Mouse (Mus musculus) lung, embryonic 16.5 days (tissue): ENCODE results near the gene Litaf. TPM values are rescaled to one million over a fixed set of nuclear protein-coding genes. Genes with fewer than 3 reads are reported as not detected.

Experiments
- ATAC-seq: fragments of 200-750 bp; cut with Nextera tagmentation; 2 replicates; pipeline ENCODE4 v1.8.0; 2017; ENCODE audit warnings: low read depth, mild to moderate bottlenecking, moderate library complexity
- H3K27ac ChIP-seq: fragments of 300-500 bp; sonication (generic); 2 replicates; pipeline ENCODE4 v1.5.1; 2014; ENCODE audit warnings: mild to moderate bottlenecking, control low read depth, low read length
- H3K27me3 ChIP-seq: fragments of 300-500 bp; sonication (generic); 2 replicates; pipeline ENCODE4 v1.6.1; 2014; ENCODE audit warnings: low read depth, low read length, mixed read lengths; ENCODE audit not compliant: control insufficient read depth, insufficient read depth
- H3K36me3 ChIP-seq: fragments of 300-500 bp; sonication (generic); 2 replicates; pipeline ENCODE4 v1.6.1; 2014; ENCODE audit warnings: low read length; ENCODE audit not compliant: control insufficient read depth, insufficient read depth
- H3K4me1 ChIP-seq: fragments of 300-500 bp; sonication (generic); replicated peaks from 2 replicates; pipeline ENCODE4 v1.6.1; 2014; ENCODE audit warnings: low read length, mixed read lengths; ENCODE audit not compliant: control insufficient read depth, insufficient read depth
- H3K4me2 ChIP-seq: fragments of 300-500 bp; sonication (generic); 2 replicates; pipeline ENCODE4 v1.6.1; 2014; ENCODE audit warnings: low read depth, low read length, control low read depth
- H3K4me3 ChIP-seq: fragments of 300-500 bp; sonication (generic); 2 replicates; pipeline ENCODE4 v1.5.1; 2014; ENCODE audit warnings: mild to moderate bottlenecking, low read length, control low read depth
- H3K9ac ChIP-seq: fragments of 300-500 bp; sonication (generic); 2 replicates; pipeline ENCODE4 v1.6.1; 2014; ENCODE audit warnings: low read length, control low read depth
- H3K9me3 ChIP-seq: fragments of 300-500 bp; sonication (generic); 2 replicates; pipeline ENCODE4 v1.6.1; 2016; ENCODE audit warnings: low read length; ENCODE audit not compliant: control insufficient read depth
- WGBS: fragments of 180-500 bp; shearing (Covaris S2); extraction: QIAGEN DNeasy Blood & Tissue Kit; methylation state at CpG from one replicate; pipeline ENCODE4 v1.1.7; 2014; 5-methylcytosine and 5-hydroxymethylcytosine counted together
- polyA plus RNA-seq: library from polyadenylated mRNA; unstranded; fragments of >200 nt; fragmentation: Nextera tagmentation; extraction: Ambion mirVana; gene quantifications from 2 replicates; pipeline ENCODE4 v1.2.1, GENCODE M21; 2015

The Litaf gene
- polyA plus RNA-seq, 1 experiment from 2014 or later = 110 TPM

DNA sequence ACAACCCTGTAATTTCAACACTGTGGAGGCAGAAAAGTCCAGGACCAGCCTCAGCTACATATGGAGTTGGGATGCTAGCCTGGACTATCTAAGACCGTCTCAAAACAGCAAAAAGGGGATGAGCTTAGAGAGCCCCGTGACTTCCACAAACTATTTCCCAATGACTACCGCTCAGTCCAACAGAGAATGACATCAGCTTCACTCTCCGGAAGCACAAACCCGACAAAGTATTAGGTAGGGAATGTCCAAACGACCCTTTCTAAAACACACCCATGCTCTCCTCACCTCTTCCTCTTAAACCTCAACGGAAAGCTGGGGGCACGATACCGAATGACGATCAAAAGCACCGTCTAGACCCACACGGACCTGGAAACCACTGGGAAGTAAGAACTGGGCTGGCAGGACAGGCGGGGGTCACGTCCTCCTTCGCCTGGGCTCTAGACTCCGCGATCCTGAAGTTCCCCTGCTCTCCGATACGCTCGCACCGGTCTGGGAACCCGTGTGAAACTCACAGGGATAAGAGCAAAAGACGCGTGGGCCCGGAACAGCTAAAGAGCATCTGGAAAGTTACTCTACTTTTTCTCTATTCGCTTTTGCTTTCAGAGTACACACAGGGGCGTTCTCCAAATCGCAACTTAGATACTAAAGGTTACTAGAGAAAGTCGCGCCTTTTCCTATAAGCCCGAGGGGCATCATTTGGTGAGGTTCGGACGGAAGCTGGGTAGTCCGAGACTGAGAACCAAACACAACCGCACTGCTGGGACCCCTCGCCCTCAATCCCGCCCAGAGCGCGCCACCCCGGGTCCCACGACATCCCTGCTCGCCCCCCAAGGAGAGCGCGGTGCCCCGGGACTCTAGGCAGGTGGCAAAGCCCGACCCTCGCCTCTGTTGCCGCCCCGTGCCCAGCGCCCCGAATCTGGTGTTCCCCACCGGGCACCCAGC, 73.6 kb downstream of the Litaf start:
- WGBS = under 1% methylated on average over 52 of the region's 52 CpGs
- H3K4me2 ChIP-seq = peak overlapping the region; percentile 72
- peak; percentile 59 for ATAC-seq

DNA sequence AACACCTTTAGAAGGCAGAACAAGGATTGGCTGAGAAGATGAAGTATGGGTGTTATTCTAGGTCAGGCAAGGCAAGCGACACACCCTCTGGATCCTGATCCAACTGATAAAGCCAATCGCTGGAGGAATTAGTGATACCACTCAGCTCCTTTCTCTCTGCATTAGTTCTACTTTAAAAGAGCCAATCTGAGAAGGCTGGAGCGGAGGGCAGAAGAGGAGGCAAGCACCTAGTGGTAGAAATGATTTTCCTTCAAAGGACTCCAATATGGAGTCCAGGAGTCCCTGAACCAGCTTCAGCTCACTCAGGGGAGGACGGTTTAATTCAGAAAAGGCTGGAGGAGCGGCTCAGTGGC, 74.2 kb downstream of the Litaf start:
- H3K36me3 ChIP-seq = peaks cover 6% of the 10 kb centered on the region; the same call in 1 of the 2 replicates
- H3K4me2 ChIP-seq = peak overlapping the region; percentile 72
- H3K27ac ChIP-seq = peak overlapping the region; percentile 89
- peaks cover 3% of the 10 kb centered on the region; the same call in 1 of the 2 replicates for H3K9me3 ChIP-seq
- peak overlapping the region; percentile 91 for H3K9ac ChIP-seq
- peaks cover 21% of the 10 kb centered on the region for H3K4me1 ChIP-seq
- 39% methylated on average over 5 of the region's 5 CpGs for WGBS
- ATAC-seq = no peak
- peak overlapping the region; percentile 84 for H3K4me3 ChIP-seq
- no peaks in the 10 kb centered on the region for H3K27me3 ChIP-seq

More for the DNA sequence above, 73.6 kb downstream of the Litaf start:
- Histone ChIP-seq H3K4me3 (peak overlapping the region; percentile 84), H3K9ac (peak overlapping the region; percentile 91), H3K27me3 (no peaks in the 10 kb centered on the region), H3K27ac (peak overlapping the region; percentile 89), H3K4me1 (peaks cover 21% of the 10 kb centered on the region), H3K9me3 (peaks cover 3% of the 10 kb centered on the region; the same call in 1 of the 2 replicates), H3K36me3 (peaks cover 6% of the 10 kb centered on the region; the same call in 1 of the 2 replicates)

DNA sequence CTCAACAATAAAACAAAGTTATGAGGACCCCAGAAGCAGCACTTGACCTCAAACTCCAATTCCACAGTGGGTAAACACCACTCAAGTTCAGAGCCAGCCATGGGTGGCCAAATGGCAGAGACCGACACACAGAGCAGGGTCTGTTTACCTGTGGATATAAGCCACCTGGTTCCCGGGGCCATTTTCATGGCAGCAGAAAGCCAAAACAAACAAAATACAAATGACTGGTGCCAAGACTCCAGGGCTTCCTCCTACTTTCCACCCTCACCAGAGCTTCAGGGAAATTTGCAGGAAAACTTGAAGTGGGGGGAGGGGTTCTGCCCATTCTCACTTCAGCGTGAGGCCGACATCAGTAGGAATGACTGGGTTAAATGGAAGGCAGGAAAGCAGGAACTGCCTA, 75.2 kb downstream of the Litaf start:
- Histone ChIP-seq H3K27me3 (no peaks in the 10 kb centered on the region), H3K4me2 (no peak overlapping the region), H3K36me3 (peaks cover 6% of the 10 kb centered on the region; the same call in 1 of the 2 replicates), H3K27ac (no peak overlapping the region), H3K9me3 (peaks cover 3% of the 10 kb centered on the region; the same call in 1 of the 2 replicates), H3K9ac (no peak overlapping the region), H3K4me1 (peaks cover 21% of the 10 kb centered on the region), H3K4me3 (no peak overlapping the region)
- 57% methylated on average over 4 of the region's 4 CpGs for WGBS
- no peak for ATAC-seq

DNA sequence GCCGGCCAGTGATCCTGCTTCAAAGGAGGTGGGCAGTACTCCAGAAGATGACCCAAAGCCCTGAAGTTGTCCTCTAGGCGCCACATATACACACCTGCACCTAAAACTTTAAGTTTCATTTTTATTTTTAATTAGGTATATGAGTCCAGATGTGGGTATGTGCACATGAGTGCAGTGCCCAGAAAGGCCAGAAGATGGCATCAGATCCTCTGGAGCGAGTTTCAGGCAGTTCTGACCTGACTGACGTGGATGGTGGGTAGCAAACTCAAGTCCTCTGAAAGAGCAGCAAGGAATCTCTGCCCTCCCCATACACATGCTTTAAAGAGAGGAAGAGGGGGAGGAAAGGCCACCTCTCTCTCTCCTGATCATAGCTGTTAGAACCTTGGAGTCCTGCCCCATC, 76.1 kb downstream of the Litaf start:
- Histone ChIP-seq H3K9ac (no peak overlapping the region), H3K27ac (no peak overlapping the region), H3K27me3 (no peaks in the 10 kb centered on the region), H3K9me3 (peaks cover 3% of the 10 kb centered on the region; the same call in 1 of the 2 replicates), H3K4me3 (no peak overlapping the region), H3K4me1 (peaks cover 21% of the 10 kb centered on the region), H3K36me3 (peaks cover 6% of the 10 kb centered on the region; the same call in 1 of the 2 replicates), H3K4me2 (no peak overlapping the region)
- no peak for ATAC-seq
- WGBS = 89% methylated on average over 4 of the region's 4 CpGs

DNA sequence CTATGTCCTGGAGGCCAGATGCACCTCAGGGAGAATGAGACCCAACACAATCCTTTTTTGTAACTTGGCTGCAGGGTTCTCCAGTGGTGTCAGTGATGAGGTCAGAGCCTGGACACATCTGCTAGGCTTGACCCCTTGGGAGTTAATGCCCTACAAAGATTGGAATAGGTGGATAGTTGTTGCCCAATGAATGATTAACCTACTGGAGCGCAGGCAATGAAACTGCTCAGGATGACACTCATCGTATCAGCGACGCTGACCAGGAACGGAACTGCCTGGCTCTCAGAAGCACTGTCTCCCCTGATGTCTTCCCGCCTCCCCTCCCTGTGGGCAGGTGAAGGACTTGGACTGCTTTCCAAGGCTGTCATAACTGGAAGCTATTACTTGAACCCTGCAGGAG, 76.6 kb downstream of the Litaf start:
- H3K27ac ChIP-seq = no peak overlapping the region
- peaks cover 6% of the 10 kb centered on the region; the same call in 1 of the 2 replicates for H3K36me3 ChIP-seq
- ATAC-seq = no peak
- H3K4me2 ChIP-seq = no peak overlapping the region
- WGBS = 99% methylated on average over 6 of the region's 6 CpGs
- H3K27me3 ChIP-seq = no peaks in the 10 kb centered on the region
- no peak overlapping the region for H3K4me3 ChIP-seq
- H3K4me1 ChIP-seq = peaks cover 24% of the 10 kb centered on the region
- peaks cover 3% of the 10 kb centered on the region; the same call in 1 of the 2 replicates for H3K9me3 ChIP-seq
- no peak overlapping the region for H3K9ac ChIP-seq

DNA sequence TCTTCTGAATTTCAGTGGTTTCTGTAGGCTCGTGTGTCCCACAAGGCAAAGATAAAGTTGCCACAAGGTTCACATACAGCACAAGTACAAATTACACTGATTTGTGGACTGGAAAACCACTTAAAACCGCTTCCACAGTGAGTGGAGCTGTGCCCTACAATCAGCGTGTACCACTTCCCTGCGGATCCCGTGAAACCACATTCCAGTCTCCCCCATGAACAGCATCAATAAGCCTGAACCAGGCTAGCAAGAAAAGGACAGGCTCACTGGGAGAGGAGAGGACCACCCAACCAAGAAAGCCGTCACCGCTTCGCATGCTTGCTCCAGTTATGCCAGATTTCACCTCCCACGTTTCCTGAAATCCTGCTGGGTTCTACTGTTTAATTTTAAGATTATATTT, 77.7 kb downstream of the Litaf start:
- Histone ChIP-seq H3K4me2 (no peak overlapping the region), H3K4me1 (peaks cover 27% of the 10 kb centered on the region), H3K4me3 (no peak overlapping the region), H3K36me3 (peaks cover 6% of the 10 kb centered on the region; the same call in 1 of the 2 replicates), H3K9ac (no peak overlapping the region), H3K9me3 (peaks cover 3% of the 10 kb centered on the region; the same call in 1 of the 2 replicates), H3K27me3 (no peaks in the 10 kb centered on the region), H3K27ac (peak overlapping the region; percentile 32)
- no peak for ATAC-seq
- 58% methylated on average over 9 of the region's 9 CpGs for whole genome bisulfite sequencing

DNA sequence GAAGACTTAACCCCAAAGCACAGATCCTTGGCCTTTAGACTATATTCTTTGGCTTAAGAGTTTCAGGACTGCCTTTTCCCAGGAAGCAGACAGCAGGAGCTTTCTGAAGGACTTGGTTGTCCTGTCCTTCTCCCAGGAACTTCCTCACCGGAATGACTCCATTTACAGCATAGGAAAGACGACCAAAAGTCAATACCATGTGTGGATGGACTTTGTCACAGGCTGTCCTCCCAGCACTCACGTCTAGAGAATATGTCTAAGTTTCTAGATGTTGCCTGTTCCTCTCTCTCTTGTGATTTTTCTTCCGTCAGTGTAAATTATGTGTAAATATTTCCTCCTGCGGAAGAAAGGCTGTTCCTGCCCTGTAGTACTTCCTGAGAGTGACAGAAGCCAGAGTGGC, 81.4 kb downstream of the Litaf start:
- Histone ChIP-seq H3K27ac (peak overlapping the region; percentile 45; the same call in 1 of the 2 replicates), H3K9me3 (no peaks in the 10 kb centered on the region), H3K4me3 (no peak overlapping the region), H3K4me2 (no peak overlapping the region), H3K27me3 (no peaks in the 10 kb centered on the region), H3K9ac (no peak overlapping the region), H3K4me1 (peaks cover 17% of the 10 kb centered on the region), H3K36me3 (0 out of 2 replicates have a peak, but pooled peaks cover under 1% of the 10 kb centered on the region)
- 43% methylated on average over 5 of the region's 5 CpGs for WGBS
- ATAC-seq = no peak

DNA sequence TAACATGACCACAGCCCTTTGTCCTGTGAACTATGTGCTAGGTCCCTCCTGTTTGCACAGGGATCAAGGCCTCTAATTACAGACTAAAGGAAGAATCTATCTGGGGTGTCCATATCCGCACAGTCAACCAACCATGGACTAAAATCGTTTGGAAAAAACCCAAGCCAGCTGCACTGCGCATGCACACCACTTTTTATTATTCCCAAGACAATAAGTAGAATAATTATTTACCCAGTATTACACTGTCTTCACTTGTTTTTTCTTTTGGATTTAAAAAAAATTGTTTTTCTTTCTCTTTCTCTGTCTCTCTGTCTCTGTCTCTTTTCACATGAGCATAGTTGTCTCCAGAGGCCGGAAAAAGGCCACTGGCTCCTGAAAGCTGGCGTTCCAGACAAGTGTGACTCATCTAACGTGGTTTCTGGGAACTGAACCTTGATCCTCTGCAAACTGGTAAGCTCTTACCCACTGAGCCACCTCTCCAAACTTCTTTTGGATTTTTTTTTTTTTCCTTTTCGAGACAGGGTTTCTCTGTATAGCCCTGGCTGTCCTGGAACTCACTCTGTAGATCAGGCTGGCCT, 84.4 kb downstream of the Litaf start:
- H3K9ac ChIP-seq = no peak overlapping the region
- H3K4me3 ChIP-seq = no peak overlapping the region
- H3K4me1 ChIP-seq = peaks cover 13% of the 10 kb centered on the region
- H3K9me3 ChIP-seq = no peaks in the 10 kb centered on the region
- H3K27ac ChIP-seq = no peak overlapping the region
- H3K36me3 ChIP-seq = no peaks in the 10 kb centered on the region
- 73% methylated on average over 7 of the region's 7 CpGs for WGBS
- ATAC-seq = no peak
- H3K4me2 ChIP-seq = no peak overlapping the region
- H3K27me3 ChIP-seq = no peaks in the 10 kb centered on the region
